Mouse (Mus musculus) C2C12 (cell line): ENCODE results near the gene Prg4.

ENCODE experiments used
- CEBPB ChIP-seq: IDR thresholded peaks from one replicate; pipeline ENCODE4 v1.6.1; 2011; ENCODE audit warnings: low read depth, mild to moderate bottlenecking, control low read depth, moderate library complexity
- CTCF ChIP-seq: IDR thresholded peaks from one replicate; pipeline ENCODE4 v1.5.1; 2011; ENCODE audit not compliant: control insufficient read depth, insufficient read depth, insufficient read length
- FOSL1 ChIP-seq: IDR thresholded peaks from one replicate; pipeline ENCODE4 v1.8.0; 2011; ENCODE audit warnings: mild to moderate bottlenecking, low read length; ENCODE audit not compliant: poor library complexity, insufficient read depth, severe bottlenecking
- MAX ChIP-seq: IDR thresholded peaks from one replicate; pipeline ENCODE4 v1.6.1; 2011; ENCODE audit warnings: mild to moderate bottlenecking, control low read depth
- USF1 ChIP-seq: IDR thresholded peaks from one replicate; pipeline ENCODE4 v1.6.1; 2011; ENCODE audit warnings: low read depth, mild to moderate bottlenecking, control low read depth, moderate library complexity

GRCm38 (mm10) chr1:150472525-150472924 lies 6.6 kb upstream of the Prg4 start:
- TF ChIP-seq CTCF (no peak), FOSL1 (peak; percentile 60), USF1 (no peak), MAX (no peak), CEBPB (peak; percentile 78)
